Mouse (Mus musculus) subcutaneous adipose tissue, adult 2 months (tissue): ENCODE measurements around the gene Prpf31. TPM values are rescaled to one million over a fixed set of nuclear protein-coding genes. Genes with fewer than 3 reads are reported as not detected.

Source experiments
- polyA plus RNA-seq: library from polyadenylated mRNA; depleted of rRNA; stranded (reverse); fragments of >200 nt; gene quantifications from 2 replicates; pipeline ENCODE4 v1.2.3, GENCODE M21; 2012; ENCODE audit warnings: low replicate concordance; rRNA removed

Prpf31 gene
- 25.6 and 39.6 TPM in 2 replicates for polyA plus RNA-seq

DNA sequence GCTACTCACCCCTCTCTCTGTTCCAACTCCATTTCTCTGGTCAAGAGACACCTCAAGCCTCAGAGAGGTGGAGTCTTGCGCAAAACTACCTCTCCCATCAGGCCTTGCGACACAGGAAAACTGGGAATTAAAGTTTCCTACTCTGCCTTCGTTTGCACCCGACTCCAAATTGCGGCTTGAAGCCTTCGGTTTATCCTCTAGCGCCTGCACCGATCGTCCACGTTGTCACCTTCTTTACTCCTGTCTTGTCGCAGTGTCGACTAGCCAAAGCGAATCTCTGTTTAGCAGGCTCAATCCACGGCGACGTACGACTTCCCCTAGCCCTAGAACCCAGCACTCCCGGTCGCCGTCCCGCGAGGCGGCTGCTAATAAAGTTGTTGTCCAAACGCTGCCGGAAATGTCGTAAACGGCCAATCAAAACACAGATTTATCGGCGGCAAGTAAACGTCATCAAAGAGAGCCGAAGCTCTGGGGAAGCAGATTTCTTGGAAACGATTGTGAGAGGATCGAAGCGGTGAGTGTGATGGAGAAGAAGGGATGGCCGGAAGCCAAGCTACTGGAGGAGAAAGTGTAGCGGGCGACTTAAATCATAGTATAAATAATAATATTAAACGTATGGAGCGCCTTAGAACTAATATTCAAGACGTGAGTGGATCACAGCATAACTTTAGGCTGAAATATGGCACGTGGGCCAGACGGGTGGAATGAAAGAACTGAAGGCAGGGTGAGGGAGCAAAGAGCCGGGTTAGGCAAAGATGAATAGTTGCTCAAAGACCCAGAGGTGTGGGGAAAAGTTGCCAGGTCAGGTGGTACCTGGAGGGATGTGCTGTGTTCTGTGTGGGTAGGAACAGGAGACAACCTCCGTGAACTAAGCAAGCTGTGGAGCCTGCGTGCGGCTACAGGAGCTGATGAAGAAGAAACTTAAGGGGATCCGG lies at the start of gene Prpf31, which contains the start of gene Tfpt:
Gene Prpf31, plus strand, starts transcription at position 443 of the 935 bp plus-strand sequence.
Gene Tfpt, minus strand, starts transcription at position 387 of the 935 bp plus-strand sequence.

DNA sequence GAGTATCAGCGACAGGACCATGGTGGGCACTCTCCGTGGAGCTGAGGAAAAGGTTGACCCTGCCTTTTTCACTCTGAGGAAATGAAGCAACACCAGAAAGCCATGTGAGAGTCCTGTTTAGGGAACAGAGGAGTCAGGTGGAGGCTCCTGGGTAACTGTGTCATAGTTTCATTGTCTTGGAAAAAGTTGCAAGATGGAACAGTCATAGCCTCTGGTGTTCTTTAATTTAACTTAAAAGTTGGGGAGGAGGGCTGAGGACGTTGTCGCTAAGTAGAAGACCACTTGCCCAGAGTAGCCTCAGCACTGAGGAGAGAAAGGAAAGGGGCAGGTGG lies 13.8 kb upstream of the Prpf31 start, which contains the start of gene Oscar:
Gene Oscar, minus strand, starts transcription at position 101 of the 332 bp plus-strand sequence.

DNA sequence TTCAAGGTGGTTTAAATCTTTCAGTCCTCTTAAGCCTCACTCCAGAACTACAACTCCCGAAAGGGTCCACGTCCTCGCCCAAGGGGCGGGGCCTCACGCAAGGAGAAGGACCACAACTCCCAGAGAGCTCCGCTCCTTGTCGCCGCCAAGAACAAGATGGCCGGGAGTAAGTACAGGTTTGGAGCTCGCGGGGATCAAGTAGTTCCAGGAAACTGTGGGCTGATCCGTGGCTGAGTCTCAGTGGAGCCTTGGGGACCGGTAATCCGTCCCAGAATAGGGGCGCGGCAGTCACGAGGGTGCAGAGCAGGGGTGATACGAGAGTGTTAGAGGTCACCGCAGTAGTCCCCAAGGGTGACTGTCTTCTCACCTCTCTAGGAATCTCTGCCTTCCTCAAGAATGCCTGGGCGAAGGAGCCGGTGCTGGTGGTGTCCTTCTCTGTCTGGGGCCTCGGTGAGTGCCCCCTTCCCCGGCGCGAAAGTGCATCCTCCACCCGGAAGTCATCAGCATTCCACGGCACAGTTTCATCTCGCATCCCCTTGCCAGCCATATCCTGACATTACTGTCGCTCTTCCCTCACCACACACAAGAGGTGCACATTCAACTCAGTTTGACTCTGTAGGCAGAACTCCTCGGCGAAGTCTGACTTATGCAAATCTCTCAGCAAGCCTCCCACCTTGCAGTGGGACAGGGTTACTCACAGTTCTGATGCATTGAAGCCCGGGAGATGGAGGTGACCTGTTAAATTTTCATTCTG lies 12.4 kb upstream of the Prpf31 start, which contains the start of gene Ndufa3:
Gene Ndufa3, plus strand, starts transcription at position 132 of the 754 bp plus-strand sequence.

DNA sequence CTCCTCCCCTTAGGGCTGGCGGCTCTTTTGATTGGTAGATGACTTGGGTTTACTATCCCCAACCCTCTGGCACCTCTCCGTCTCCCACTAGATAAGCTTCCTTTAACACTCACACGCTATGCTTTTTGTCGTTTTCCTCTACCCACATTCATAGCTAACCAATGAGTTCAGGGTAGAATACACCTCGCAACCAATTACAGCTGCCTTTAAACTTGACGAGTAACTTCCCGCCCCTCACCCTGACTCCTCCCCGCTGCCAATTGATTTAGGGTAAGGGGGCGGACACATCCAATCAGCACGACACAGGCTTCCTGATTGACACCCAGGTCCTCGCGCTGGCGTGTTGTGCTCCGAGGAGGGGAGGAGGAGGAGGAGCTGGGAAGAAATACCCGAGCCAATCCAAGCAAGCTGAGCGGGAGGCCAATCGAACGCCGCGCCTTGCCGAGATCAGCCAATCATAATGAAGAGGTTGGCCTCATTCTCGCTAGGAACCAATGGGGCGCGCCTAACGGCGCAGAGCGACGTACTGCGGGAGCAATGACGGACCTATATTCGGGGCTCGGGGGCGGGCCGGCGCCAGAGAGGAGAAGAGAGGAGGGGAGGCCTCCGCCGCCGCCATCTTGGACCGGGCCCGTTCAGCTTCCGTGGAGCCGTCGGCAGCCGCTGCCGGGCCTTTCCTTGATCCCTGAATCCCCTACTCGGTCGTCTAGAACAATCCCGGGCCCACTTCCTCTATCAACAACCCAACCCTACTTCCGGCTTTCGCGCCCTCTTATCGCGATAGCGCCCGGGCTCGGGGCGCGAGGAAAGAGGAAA lies 15.1 kb downstream of the Prpf31 start, which contains the start of gene Cnot3:
Gene Cnot3, plus strand, starts transcription at position 597 of the 816 bp plus-strand sequence.

DNA sequence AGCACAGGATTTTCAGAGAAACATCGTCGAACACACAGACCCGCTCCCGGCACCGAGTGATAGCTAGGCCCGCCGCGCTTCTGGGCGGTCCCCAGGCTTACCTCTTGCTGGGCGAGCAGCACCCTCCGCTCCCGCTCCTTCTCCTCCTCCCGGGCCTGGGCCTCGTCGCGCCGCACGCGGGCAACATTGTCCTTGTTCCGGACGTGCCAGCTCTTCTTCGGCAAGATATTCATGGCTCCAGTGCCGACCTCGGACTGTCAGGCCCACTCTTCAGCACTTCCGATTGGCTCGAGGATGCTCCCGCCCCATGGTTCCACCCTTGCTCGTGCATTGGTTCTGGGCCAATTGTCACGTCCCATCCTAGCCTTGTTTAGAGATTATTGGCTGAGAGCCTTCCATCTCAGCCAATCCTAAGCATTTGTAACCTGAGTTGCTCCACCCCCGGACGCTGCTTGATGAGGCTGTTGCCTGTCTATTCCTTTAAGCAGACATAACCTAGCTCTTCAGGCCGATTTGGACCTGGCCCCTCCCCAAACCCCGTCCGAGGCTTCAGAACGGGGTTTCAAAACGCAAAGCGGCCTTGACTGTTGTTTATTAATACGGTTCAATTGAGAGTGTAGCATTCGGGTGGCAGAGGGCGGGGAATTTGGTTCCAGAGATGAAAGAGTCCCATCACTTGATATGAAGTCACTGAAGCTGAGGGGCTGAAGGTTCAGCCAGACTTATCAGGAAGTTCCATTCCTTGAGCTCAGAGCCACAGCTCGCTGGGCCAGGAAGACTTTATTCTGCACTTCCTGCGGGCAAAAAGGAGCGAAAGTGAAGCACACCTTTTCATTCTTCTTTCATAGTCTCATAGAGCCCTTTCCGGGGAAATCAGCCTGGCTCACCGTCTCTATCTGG lies 35.7 kb downstream of the Prpf31 start, which contains the start of gene Leng1:
Gene Leng1, minus strand, starts transcription at position 626 of the 900 bp plus-strand sequence.

DNA sequence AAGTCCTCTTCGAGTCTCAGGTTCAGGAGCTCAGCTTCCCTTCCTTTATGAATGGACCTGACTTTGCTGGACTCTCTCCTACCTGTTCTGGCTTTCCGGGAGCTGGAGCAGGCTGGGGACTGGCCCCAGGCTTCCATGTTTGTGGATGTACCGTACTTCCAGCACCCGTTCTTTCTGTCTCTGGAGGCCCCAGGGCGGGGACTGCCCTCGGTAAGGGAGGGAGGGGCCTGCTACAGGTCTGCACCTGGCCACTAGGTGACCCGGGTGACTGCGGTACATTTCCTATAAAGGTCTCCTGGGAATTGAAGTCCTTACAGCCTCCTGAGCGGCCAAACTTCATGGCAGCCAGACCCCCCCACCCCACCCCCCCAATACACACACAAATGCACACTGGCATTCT lies 47.6 kb downstream of the Prpf31 start, which contains the start of gene Tmc4:
Gene Tmc4, minus strand, starts transcription at position 212 of the 400 bp plus-strand sequence.

Other genes with a start within 250 kb of the Prpf31 start
- gene Cacng8, start 239.3 kb upstream of the Prpf31 start, polyA plus RNA-seq: 0.31 TPM in 1 of 2 replicates, not detected in the other
- gene Cacng6, start 205.8 kb upstream of the Prpf31 start, polyA plus RNA-seq: not detected in 2 replicates
- gene Tarm1, start 127.4 kb upstream of the Prpf31 start, polyA plus RNA-seq: 0.15 and 0.20 TPM in 2 replicates
- gene Oscar, start 13.8 kb upstream of the Prpf31 start, polyA plus RNA-seq: 0.21 and 0.36 TPM in 2 replicates
- 278 and 365 TPM in 2 replicates for gene Ndufa3, start 12.6 kb upstream of the Prpf31 start, polyA plus RNA-seq
- gene Tfpt, start 56 bp upstream of the Prpf31 start, polyA plus RNA-seq: 11.6 and 11.8 TPM in 2 replicates
- 43.6 and 70.0 TPM in 2 replicates for gene Cnot3, start 15.3 kb downstream of the Prpf31 start, polyA plus RNA-seq
- gene Leng1, start 35.9 kb downstream of the Prpf31 start, polyA plus RNA-seq: 5.2 and 5.6 TPM in 2 replicates
- gene Tmc4, start 47.6 kb downstream of the Prpf31 start, polyA plus RNA-seq: 5.0 and 61.2 TPM in 2 replicates
- gene Tsen34, start 62.9 kb downstream of the Prpf31 start, polyA plus RNA-seq: 95.9 and 159 TPM in 2 replicates
- gene Mboat7, start 63.5 kb downstream of the Prpf31 start, polyA plus RNA-seq: 34.0 and 69.4 TPM in 2 replicates
- 1,410 and 2,641 TPM in 2 replicates for gene Rps9, start 74.0 kb downstream of the Prpf31 start, polyA plus RNA-seq
- gene Pirb, start 90.4 kb downstream of the Prpf31 start, polyA plus RNA-seq: 26.6 and 30.3 TPM in 2 replicates
- 0.37 and 0.82 TPM in 2 replicates for gene Gm15448, start 195.7 kb downstream of the Prpf31 start, polyA plus RNA-seq
- gene Pira2, start 215.1 kb downstream of the Prpf31 start, polyA plus RNA-seq: 1.3 and 1.7 TPM in 2 replicates